Mouse (Mus musculus) myocyte (in vitro differentiated cells): ENCODE data around the gene Psmf1.

ENCODE experiments used
- CEBPB ChIP-seq: IDR thresholded peaks from 2 replicates; pipeline ENCODE4 v1.6.1; 2011; ENCODE audit warnings: mild to moderate bottlenecking, moderate library complexity; ENCODE audit not compliant: poor library complexity, insufficient read depth, severe bottlenecking
- E2F4 ChIP-seq: IDR thresholded peaks from one replicate; pipeline ENCODE4 v1.6.1; 2011; ENCODE audit warnings: mild to moderate bottlenecking, control low read depth, moderate library complexity; ENCODE audit not compliant: insufficient read depth
- MAX ChIP-seq: IDR thresholded peaks from one replicate; pipeline ENCODE4 v1.6.1; 2011; ENCODE audit warnings: low read depth, mild to moderate bottlenecking, control low read depth
- MYOD1 ChIP-seq, 3 experiments: IDR thresholded peaks; one replicate each; pipeline ENCODE4 v1.6.1; 2011; ENCODE audit warnings: control low read depth in 2 of 3, low read depth in 2 of 3, mild to moderate bottlenecking in 2 of 3, moderate library complexity in 1 of 3; ENCODE audit not compliant: insufficient read length in 2 of 3, control insufficient read depth in 1 of 3
- MYOG ChIP-seq, 3 experiments: IDR thresholded peaks; one replicate each; pipeline ENCODE4 v1.6.1; 2011; ENCODE audit warnings: control low read depth in 2 of 3, low read depth in 2 of 3, mild to moderate bottlenecking in 2 of 3; ENCODE audit not compliant: insufficient read length in 2 of 3, control insufficient read depth in 1 of 3, insufficient read depth in 1 of 3
- POLR2A ChIP-seq: IDR thresholded peaks from one replicate; pipeline ENCODE4 v1.6.1; 2011; ENCODE audit warnings: low read depth, mild to moderate bottlenecking, control low read depth, moderate library complexity; ENCODE audit not compliant: insufficient read length
- POLR2AphosphoS2 ChIP-seq: IDR thresholded peaks from one replicate; pipeline ENCODE4 v1.6.1; 2011; ENCODE audit warnings: low read depth, control low read depth; ENCODE audit not compliant: insufficient read length
- REST ChIP-seq: IDR thresholded peaks from one replicate; pipeline ENCODE4 v1.6.1; 2011; ENCODE audit warnings: mild to moderate bottlenecking, control low read depth, moderate library complexity; ENCODE audit not compliant: insufficient read depth, insufficient read length
- SRF ChIP-seq: IDR thresholded peaks from one replicate; pipeline ENCODE4 v1.6.1; 2011; ENCODE audit warnings: low read depth; ENCODE audit not compliant: control insufficient read depth, insufficient read length
- TCF12 ChIP-seq: IDR thresholded peaks from one replicate; pipeline ENCODE4 v1.6.1; 2011; ENCODE audit warnings: mild to moderate bottlenecking, control low read depth; ENCODE audit not compliant: poor library complexity, insufficient read depth, severe bottlenecking
- TCF3 ChIP-seq: IDR thresholded peaks from one replicate; pipeline ENCODE4 v1.6.1; 2011; ENCODE audit warnings: low read depth, control low read depth; ENCODE audit not compliant: insufficient read length
- USF1 ChIP-seq: IDR thresholded peaks from one replicate; pipeline ENCODE4 v1.6.1; 2011; ENCODE audit warnings: low read depth, mild to moderate bottlenecking, control low read depth, moderate library complexity

DNA sequence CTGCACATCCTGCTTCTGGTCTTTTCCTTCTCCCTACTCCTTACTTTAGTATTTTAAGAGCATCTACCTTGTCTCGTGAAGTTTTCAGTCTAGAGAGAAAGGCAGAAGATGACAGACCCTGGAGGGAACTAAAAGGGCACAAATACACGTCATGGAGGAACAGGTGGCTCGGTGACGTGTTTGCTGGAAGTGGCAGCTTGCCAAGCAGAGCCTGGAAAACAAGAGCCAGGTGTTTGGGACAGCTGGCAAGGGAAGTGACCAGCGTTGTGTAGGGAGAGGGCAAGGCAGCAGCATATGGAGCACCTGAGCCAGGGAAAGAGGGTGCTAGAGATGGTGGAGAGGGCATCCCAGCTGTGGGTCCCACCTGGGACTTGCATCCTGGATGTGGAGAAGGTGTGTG is 47.2 kb upstream of the Psmf1 start:
- no peak for TF ChIP-seq TCF12
- no peak for TF ChIP-seq POLR2A
- no peak for TF ChIP-seq MYOD1 (IDR thresholded peaks at IDR 0.05; ENCODE audit: control insufficient read depth in 1 of 3, insufficient read length in 2 of 3, low read depth in 2 of 3)
- no peak for TF ChIP-seq USF1
- no peak for TF ChIP-seq MAX
- TF ChIP-seq POLR2AphosphoS2 = no peak
- no peak for TF ChIP-seq MYOG (IDR thresholded peaks at IDR 0.05; ENCODE audit: control insufficient read depth in 1 of 3, insufficient read depth in 1 of 3, insufficient read length in 2 of 3, low read depth in 2 of 3)
- no peak for TF ChIP-seq SRF
- no peak for TF ChIP-seq CEBPB
- no peak for TF ChIP-seq REST
- TF ChIP-seq E2F4 = no peak
- TF ChIP-seq TCF3 = no peak
